In the genomic region with DNA sequence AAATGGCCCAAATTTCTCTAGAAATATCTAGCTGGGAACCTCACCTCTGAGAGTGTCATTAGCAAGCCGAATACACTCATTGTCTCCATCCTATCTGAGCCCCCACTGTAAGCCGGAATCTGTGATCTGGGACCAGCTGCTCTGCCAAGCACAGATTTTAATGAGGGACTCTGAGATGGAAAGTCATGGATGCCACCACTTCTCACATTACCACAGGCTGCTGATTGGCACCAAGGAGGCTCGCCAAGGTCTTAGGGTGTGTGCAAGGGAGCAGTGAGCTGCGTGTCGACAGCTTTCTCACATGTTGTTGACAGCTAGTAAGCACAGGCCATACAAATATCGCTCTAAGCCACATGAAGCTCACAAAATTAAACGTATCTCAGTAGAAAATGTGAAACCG, we compare ENCODE assay signal across 26 mouse cellular contexts.
DNase-seq lines count a peak whose midpoint lies in the region; ATAC-seq and TF ChIP-seq lines count a peak whose summit lies in the region.
"Had no signal": no experiment of that assay in that cellular context is flagged by ENCODE, and none has a peak within 500 bp of the region (broad histone marks: within the 10 kb centered on the region; RNA-seq: fewer than 3 reads in every experiment).

No protein-coding gene starts in this region.

- TF ChIP-seq CTCF in heart, postnatal 0 days (IDR thresholded peaks at IDR 0.05; ENCODE audit: low read depth), result no peak

- H3K4me2 ChIP-seq in embryonic facial prominence, embryonic 14.5 days (ENCODE audit: low read depth, low read length), result no peak overlapping the region
- H3K4me2 ChIP-seq in heart, postnatal 0 days (ENCODE audit: low read depth, low read length), result no peak overlapping the region
- H3K4me2 ChIP-seq: heart, embryonic 15.5 days; hindbrain, embryonic 15.5 days; intestine, embryonic 15.5 days; liver, embryonic 15.5 days; lung, embryonic 15.5 days; neural tube, embryonic 12.5 days had no signal

- peak; percentile 60 for DNase-seq in embryonic facial prominence, embryonic 14.5 days (ENCODE audit: low spot score)
- DNase-seq in embryonic facial prominence, embryonic 10.5 days (ENCODE audit: low spot score), result no peak
- peak; percentile 13 for DNase-seq in heart, postnatal 0 days (ENCODE audit: low spot score)
- no peak for DNase-seq in heart, adult 9 months (ENCODE audit: low spot score in 2 of 2)
- peak; percentile 50 for DNase-seq in 3T3-L1 (ENCODE audit: low read depth, low spot score)
- peak; percentile 14 for DNase-seq in fibroblast of lung, adult 2 months (ENCODE audit: low read depth)
- DNase-seq in cerebellum, adult 9-10 months, result no peak
- DNase-seq in ovary, postnatal 36 days (ENCODE audit: low spot score), result no peak
- DNase-seq: adrenal gland, adult 8-10 months; cerebellum, adult 8-10 months; heart, postnatal 4 days; kidney, adult 9 months; kidney, postnatal 14 days; liver; lung, postnatal 4 days; thymus, adult 18-20 months; thymus, postnatal 4 days had no signal

- no peaks in the 10 kb centered on the region for H3K36me3 ChIP-seq in embryonic facial prominence, embryonic 14.5 days (ENCODE audit: control insufficient read depth, insufficient read depth, low read length)
- no peaks in the 10 kb centered on the region for H3K36me3 ChIP-seq in embryonic facial prominence, embryonic 10.5 days (replicated peaks)
- no peaks in the 10 kb centered on the region for H3K36me3 ChIP-seq in heart, postnatal 0 days (replicated peaks; ENCODE audit: control insufficient read depth, insufficient read depth, low read length)
- H3K36me3 ChIP-seq: heart, embryonic 15.5 days; hindbrain, embryonic 15.5 days; intestine, embryonic 15.5 days; limb, embryonic 10.5 days; liver, embryonic 15.5 days; lung, embryonic 15.5 days; neural tube, embryonic 12.5 days had no signal

- 54% methylated on average over 8 of the region's 8 CpGs for WGBS in embryonic facial prominence, embryonic 14.5 days
- WGBS in embryonic facial prominence, embryonic 10.5 days, result 78% methylated on average over 8 of the region's 8 CpGs
- 28% methylated on average over 8 of the region's 8 CpGs for WGBS in heart, postnatal 0 days

- no peak overlapping the region for H3K9ac ChIP-seq in embryonic facial prominence, embryonic 14.5 days (ENCODE audit: low read depth, low read length)
- no peak overlapping the region for H3K9ac ChIP-seq in heart, postnatal 0 days (replicated peaks; ENCODE audit: low read depth, low read length)
- H3K9ac ChIP-seq: heart, embryonic 15.5 days; hindbrain, embryonic 15.5 days; intestine, embryonic 15.5 days; liver, embryonic 15.5 days; lung, embryonic 15.5 days; neural tube, embryonic 12.5 days had no signal

- no peak overlapping the region for H3K27ac ChIP-seq in embryonic facial prominence, embryonic 14.5 days (replicated peaks; ENCODE audit: low read depth, low read length)
- H3K27ac ChIP-seq in embryonic facial prominence, embryonic 10.5 days (replicated peaks), result no peak overlapping the region
- no peak overlapping the region for H3K27ac ChIP-seq in heart, postnatal 0 days (ENCODE audit: low read depth)
- H3K27ac ChIP-seq: heart, embryonic 15.5 days; hindbrain, embryonic 15.5 days; intestine, embryonic 15.5 days; limb, embryonic 10.5 days; liver, embryonic 15.5 days; lung, embryonic 15.5 days; neural tube, embryonic 12.5 days had no signal

- H3K9me3 ChIP-seq in embryonic facial prominence, embryonic 14.5 days (ENCODE audit: control insufficient read depth, low read length), result no peaks in the 10 kb centered on the region
- no peaks in the 10 kb centered on the region for H3K9me3 ChIP-seq in embryonic facial prominence, embryonic 10.5 days
- H3K9me3 ChIP-seq in heart, postnatal 0 days (replicated peaks; ENCODE audit: control insufficient read depth, low read length), result no peaks in the 10 kb centered on the region
- H3K9me3 ChIP-seq: heart, embryonic 15.5 days; hindbrain, embryonic 15.5 days; intestine, embryonic 15.5 days; limb, embryonic 10.5 days; liver, embryonic 15.5 days; lung, embryonic 15.5 days; neural tube, embryonic 12.5 days had no signal

- peaks cover 7% of the 10 kb centered on the region for H3K4me1 ChIP-seq in embryonic facial prominence, embryonic 14.5 days (ENCODE audit: control insufficient read depth, insufficient read depth, low read length)
- H3K4me1 ChIP-seq in embryonic facial prominence, embryonic 10.5 days, result no peaks in the 10 kb centered on the region
- H3K4me1 ChIP-seq in heart, postnatal 0 days (ENCODE audit: control insufficient read depth, insufficient read depth), result no peaks in the 10 kb centered on the region
- H3K4me1 ChIP-seq: heart, embryonic 15.5 days; hindbrain, embryonic 15.5 days; intestine, embryonic 15.5 days; liver, embryonic 15.5 days; lung, embryonic 15.5 days; neural tube, embryonic 12.5 days had no signal

- TF ChIP-seq EP300 in heart, postnatal 0 days (IDR thresholded peaks at IDR 0.05; ENCODE audit: low read depth), result no peak

- 0 out of 2 replicates have a peak, but pooled peaks cover 3% of the 10 kb centered on the region for H3K27me3 ChIP-seq in embryonic facial prominence, embryonic 14.5 days (replicated peaks; ENCODE audit: control insufficient read depth, insufficient read depth, low read length)
- no peaks in the 10 kb centered on the region for H3K27me3 ChIP-seq in embryonic facial prominence, embryonic 10.5 days (replicated peaks; ENCODE audit: low read depth, poor library complexity, severe bottlenecking)
- H3K27me3 ChIP-seq in heart, postnatal 0 days (ENCODE audit: control insufficient read depth, insufficient read depth, low read length), result no peaks in the 10 kb centered on the region
- H3K27me3 ChIP-seq: heart, embryonic 15.5 days; hindbrain, embryonic 15.5 days; intestine, embryonic 15.5 days; liver, embryonic 15.5 days; neural tube, embryonic 12.5 days; Patski had no signal

- no peak overlapping the region for H3K4me3 ChIP-seq in embryonic facial prominence, embryonic 14.5 days (ENCODE audit: low read depth, low read length)
- H3K4me3 ChIP-seq in embryonic facial prominence, embryonic 10.5 days, result no peak overlapping the region
- H3K4me3 ChIP-seq in heart, postnatal 0 days (ENCODE audit: low read depth, low read length), result no peak overlapping the region
- H3K4me3 ChIP-seq: heart, embryonic 15.5 days; hindbrain, embryonic 15.5 days; intestine, embryonic 15.5 days; limb, embryonic 10.5 days; liver, embryonic 15.5 days; lung, embryonic 15.5 days; neural tube, embryonic 12.5 days had no signal

- no peak for ATAC-seq in embryonic facial prominence, embryonic 14.5 days (ENCODE audit: low read depth)
- no peak for ATAC-seq in heart, postnatal 0 days (ENCODE audit: insufficient read depth, low read depth)
- ATAC-seq: CD4-positive, CD25-positive, alpha-beta regulatory T cell, adult 4 months; intestine, embryonic 15.5 days; Patski had no signal

Comparison
In these comparisons a context has a peak if more than half of its experiments do, and no peak if none do; other contexts are left out.
1. DNase-seq: peak in embryonic facial prominence, embryonic 14.5 days (single experiment), heart, postnatal 0 days (single experiment), 3T3-L1 (single experiment) and fibroblast of lung, adult 2 months (single experiment); none in embryonic facial prominence, embryonic 10.5 days (single experiment), heart, adult 9 months (0 of 2), cerebellum, adult 9-10 months (single experiment) and ovary, postnatal 36 days (single experiment).